Mouse (Mus musculus) stomach, postnatal 0 days (tissue): ENCODE results near the gene Rplp2. TPM values are rescaled to one million over a fixed set of nuclear protein-coding genes. Genes with fewer than 3 reads are reported as not detected.

Source experiments
- ATAC-seq: fragments of 200-750 bp; cut with Nextera tagmentation; 2 replicates; pipeline ENCODE4 v1.8.0; 2017; ENCODE audit not compliant: low FRiP score, low TSS enrichment
- DNase-seq: peaks from one replicate; pipeline ENCODE4 v3.0.0-alpha.2; 2016; ENCODE audit warnings: low spot score
- H3K27ac ChIP-seq: fragments of 300-500 bp; sonication (generic); replicated peaks from 2 replicates; pipeline ENCODE4 v1.5.1; 2014; ENCODE audit warnings: mild to moderate bottlenecking, control low read depth
- H3K27me3 ChIP-seq: fragments of 300-500 bp; sonication (generic); 2 replicates; pipeline ENCODE4 v1.6.1; 2014; ENCODE audit warnings: low read length; ENCODE audit not compliant: control insufficient read depth, insufficient read depth
- H3K36me3 ChIP-seq: fragments of 300-500 bp; sonication (generic); 2 replicates; pipeline ENCODE4 v1.6.1; 2014; ENCODE audit warnings: low read length, mixed read lengths; ENCODE audit not compliant: control insufficient read depth, insufficient read depth
- H3K4me1 ChIP-seq: fragments of 300-500 bp; sonication (generic); replicated peaks from 2 replicates; pipeline ENCODE4 v1.6.1; 2014; ENCODE audit warnings: antibody characterized with exemption; ENCODE audit not compliant: control insufficient read depth, insufficient read depth
- H3K4me2 ChIP-seq: fragments of 300-500 bp; sonication (generic); replicated peaks from 2 replicates; pipeline ENCODE4 v1.6.1; 2014; ENCODE audit warnings: low read depth, mild to moderate bottlenecking, control low read depth, moderate library complexity
- H3K4me3 ChIP-seq: fragments of 300-500 bp; sonication (generic); 2 replicates; pipeline ENCODE4 v1.5.1; 2014; ENCODE audit warnings: low read depth, low read length, control low read depth
- H3K9ac ChIP-seq: fragments of 300-500 bp; sonication (generic); 2 replicates; pipeline ENCODE4 v1.6.1; 2014; ENCODE audit warnings: mild to moderate bottlenecking, low read length, control low read depth, mixed read lengths
- H3K9me3 ChIP-seq: fragments of 300-500 bp; sonication (generic); 2 replicates; pipeline ENCODE4 v1.6.1; 2016; ENCODE audit warnings: low read length; ENCODE audit not compliant: control insufficient read depth
- CTCF ChIP-seq: IDR thresholded peaks from 2 replicates; pipeline ENCODE4 v1.5.1; 2016; ENCODE audit warnings: antibody characterized with exemption, low read depth, mild to moderate bottlenecking, moderate library complexity
- EP300 ChIP-seq: optimal IDR thresholded peaks from 2 replicates; pipeline ENCODE3; 2016; ENCODE audit warnings: antibody characterized with exemption
- WGBS: fragments of 180-500 bp; shearing (Covaris S2); extraction: QIAGEN DNeasy Blood & Tissue Kit; methylation state at CpG from one replicate; pipeline ENCODE4 v1.1.7; 2014; 5-methylcytosine and 5-hydroxymethylcytosine counted together
- polyA plus RNA-seq: library from polyadenylated mRNA; unstranded; fragments of >200 nt; fragmentation: Nextera tagmentation; extraction: Ambion mirVana; gene quantifications from 2 replicates; pipeline ENCODE4 v1.2.1, GENCODE M21; 2015

Rplp2 gene
- polyA plus RNA-seq, 1 experiment from 2014 or later = 1,334 TPM

- Histone ChIP-seq H3K4me1 (no peaks in the 10 kb centered on the region; the same call in 1 of the 2 replicates), H3K27me3 (no peaks in the 10 kb centered on the region), H3K36me3 (peaks cover 11% of the 10 kb centered on the region; the same call in 1 of the 2 replicates), H3K27ac (no peak overlapping the region), H3K9ac (no peak overlapping the region), H3K4me2 (no peak overlapping the region), H3K9me3 (no peaks in the 10 kb centered on the region), H3K4me3 (no peak overlapping the region)
- no peak for ATAC-seq
- DNase-seq = no peak
- WGBS = 57% methylated on average over 9 of the region's 9 CpGs
- no peak for TF ChIP-seq CTCF
- no peak for TF ChIP-seq EP300
Observed at GRCm38 (mm10) chr7:141429840-141430584, 17.2 kb upstream of the Rplp2 start.

- TF ChIP-seq CTCF (no peak), EP300 (no peak)
- ATAC-seq = no peak
- Histone ChIP-seq H3K9ac (no peak overlapping the region), H3K9me3 (no peaks in the 10 kb centered on the region), H3K27me3 (no peaks in the 10 kb centered on the region), H3K27ac (no peak overlapping the region), H3K4me1 (peaks cover 1% of the 10 kb centered on the region; the same call in 1 of the 2 replicates), H3K4me3 (no peak overlapping the region), H3K4me2 (no peak overlapping the region), H3K36me3 (peaks cover 11% of the 10 kb centered on the region; the same call in 1 of the 2 replicates)
- 94% methylated on average over 9 of the region's 9 CpGs for WGBS
- DNase-seq = no peak
Observed at GRCm38 (mm10) chr7:141430585-141431240, 16.5 kb upstream of the Rplp2 start.

- ATAC-seq = no peak
- TF ChIP-seq EP300 (no peak), CTCF (no peak)
- Histone ChIP-seq H3K4me3 (no peak overlapping the region), H3K4me1 (peaks cover 2% of the 10 kb centered on the region; the same call in 1 of the 2 replicates), H3K36me3 (peaks cover 11% of the 10 kb centered on the region; the same call in 1 of the 2 replicates), H3K27ac (no peak overlapping the region), H3K4me2 (no peak overlapping the region), H3K27me3 (no peaks in the 10 kb centered on the region), H3K9me3 (no peaks in the 10 kb centered on the region), H3K9ac (no peak overlapping the region)
- DNase-seq = no peak
- WGBS = 93% methylated on average over 19 of the region's 19 CpGs
Observed at GRCm38 (mm10) chr7:141431434-141432185, 15.6 kb upstream of the Rplp2 start.

- TF ChIP-seq CTCF (no peak), EP300 (no peak)
- 83% methylated on average over 8 of the region's 8 CpGs for WGBS
- peaks cover 11% of the 10 kb centered on the region; the same call in 1 of the 2 replicates for H3K36me3 ChIP-seq
- H3K4me3 ChIP-seq = no peak overlapping the region
- no peak overlapping the region for H3K9ac ChIP-seq
- ATAC-seq (no peak), DNase-seq (no peak)
- no peaks in the 10 kb centered on the region for H3K27me3 ChIP-seq
- no peaks in the 10 kb centered on the region for H3K9me3 ChIP-seq
- peaks cover 5% of the 10 kb centered on the region; the same call in 1 of the 2 replicates for H3K4me1 ChIP-seq
- no peak overlapping the region for H3K4me2 ChIP-seq
- no peak overlapping the region for H3K27ac ChIP-seq
Observed at GRCm38 (mm10) chr7:141432186-141432611, 15.0 kb upstream of the Rplp2 start.

- Histone ChIP-seq H3K4me1 (peaks cover 5% of the 10 kb centered on the region; the same call in 1 of the 2 replicates), H3K9me3 (no peaks in the 10 kb centered on the region), H3K27ac (peak overlapping the region; percentile 30; the same call in 1 of the 2 replicates), H3K4me3 (no peak overlapping the region), H3K9ac (no peak overlapping the region), H3K36me3 (peaks cover 11% of the 10 kb centered on the region; the same call in 1 of the 2 replicates), H3K4me2 (no peak overlapping the region), H3K27me3 (no peaks in the 10 kb centered on the region)
- DNase-seq (no peak), ATAC-seq (no peak)
- 65% methylated on average over 6 of the region's 6 CpGs for WGBS
- TF ChIP-seq EP300 (no peak), CTCF (no peak)
Observed at GRCm38 (mm10) chr7:141432741-141433516, 14.2 kb upstream of the Rplp2 start.
